Mouse (Mus musculus): Measurements from ENCODE around the gene Aox1. TPM values are rescaled to one million over a fixed set of nuclear protein-coding genes. Genes with fewer than 3 reads are reported as not detected.
"Not testable (repeated sequence)": the region's sequence is repeated elsewhere in the genome, so short reads cannot be mapped to it uniquely, and the experiment has no call there.

Aox1 gene
- 4.9 and 5.1 TPM in 2 replicates for polyA plus RNA-seq (2012; rRNA removed)

GRCm38 (mm10) chr1:58029636-58030117 is at the start of gene Aox1:
TSS of gene Aox1 (plus strand) at chr1:58029931.
- peak within 1 kb of the TSS; percentile 49; the same call in 1 of the 2 replicates for H3K27ac ChIP-seq (ENCODE audit: insufficient read depth, low read length)
- H3K4me3 ChIP-seq (ENCODE audit: insufficient read depth, low read length) = peak within 1 kb of the TSS; percentile 23
- H3K4me1 ChIP-seq (ENCODE audit: control insufficient read depth, insufficient read depth, low read length) = no peaks in the 10 kb centered on the region
- TF ChIP-seq POLR2A (IDR thresholded peaks at IDR 0.05; ENCODE audit: extremely low read depth, insufficient read depth, low read length) (0 out of 2 replicates have a peak, but pooled peaks have one; percentile 17), CTCF (IDR thresholded peaks at IDR 0.05; ENCODE audit: extremely low read depth, insufficient read depth, low read length) (no peak)

- TF ChIP-seq CTCF (IDR thresholded peaks at IDR 0.05; ENCODE audit: extremely low read depth, insufficient read depth, low read length) = no peak
- TF ChIP-seq POLR2A (IDR thresholded peaks at IDR 0.05; ENCODE audit: extremely low read depth, insufficient read depth, low read length) = no peak
- H3K4me1 ChIP-seq (ENCODE audit: control insufficient read depth, insufficient read depth, low read length) = no peaks in the 10 kb centered on the region
- no peak overlapping the region for H3K4me3 ChIP-seq (ENCODE audit: insufficient read depth, low read length)
- H3K27ac ChIP-seq (ENCODE audit: insufficient read depth, low read length) = no peak overlapping the region
Observed at GRCm38 (mm10) chr1:57989052-57989600, 40.6 kb upstream of the Aox1 start.

GRCm38 (mm10) chr1:57991277-57991676 is 38.5 kb upstream of the Aox1 start:
- no peak overlapping the region for H3K27ac ChIP-seq (ENCODE audit: insufficient read depth, low read length)
- TF ChIP-seq POLR2A (IDR thresholded peaks at IDR 0.05; ENCODE audit: extremely low read depth, insufficient read depth, low read length) = no peak
- TF ChIP-seq CTCF (IDR thresholded peaks at IDR 0.05; ENCODE audit: extremely low read depth, insufficient read depth, low read length) = no peak
- no peak overlapping the region for H3K4me3 ChIP-seq (ENCODE audit: insufficient read depth, low read length)
- no peaks in the 10 kb centered on the region for H3K4me1 ChIP-seq (ENCODE audit: control insufficient read depth, insufficient read depth, low read length)

- TF ChIP-seq POLR2A (IDR thresholded peaks at IDR 0.05; ENCODE audit: extremely low read depth, insufficient read depth, low read length) (peak; percentile 96), CTCF (IDR thresholded peaks at IDR 0.05; ENCODE audit: extremely low read depth, insufficient read depth, low read length) (no peak)
- H3K27ac ChIP-seq (ENCODE audit: insufficient read depth, low read length) = no peak within 1 kb of the TSS
- H3K4me3 ChIP-seq (ENCODE audit: insufficient read depth, low read length) = peak within 1 kb of the TSS; percentile 41
- no peaks in the 10 kb centered on the region; the same call in 1 of the 2 replicates for H3K4me1 ChIP-seq (ENCODE audit: control insufficient read depth, insufficient read depth, low read length)
Observed at GRCm38 (mm10) chr1:57995432-57996132, 34.1 kb upstream of the Aox1 start, which contains the start of gene Sgo2a. TSS of gene Sgo2a (plus strand) at chr1:57995971.

- TF ChIP-seq CTCF (IDR thresholded peaks at IDR 0.05; ENCODE audit: extremely low read depth, insufficient read depth, low read length) (no peak), POLR2A (IDR thresholded peaks at IDR 0.05; ENCODE audit: extremely low read depth, insufficient read depth, low read length) (no peak)
- Histone ChIP-seq H3K4me1 (ENCODE audit: control insufficient read depth, insufficient read depth, low read length) (no peaks in the 10 kb centered on the region; the same call in 1 of the 2 replicates), H3K27ac (ENCODE audit: insufficient read depth, low read length) (no peak overlapping the region), H3K4me3 (ENCODE audit: insufficient read depth, low read length) (peak overlapping the region; percentile 41)
Observed at GRCm38 (mm10) chr1:57996133-57996615, 33.6 kb upstream of the Aox1 start.

GRCm38 (mm10) chr1:57998146-57998545 is 31.6 kb upstream of the Aox1 start:
- H3K4me1 ChIP-seq (ENCODE audit: control insufficient read depth, insufficient read depth, low read length) = no peaks in the 10 kb centered on the region; the same call in 1 of the 2 replicates
- TF ChIP-seq CTCF (IDR thresholded peaks at IDR 0.05; ENCODE audit: extremely low read depth, insufficient read depth, low read length) (no peak), POLR2A (IDR thresholded peaks at IDR 0.05; ENCODE audit: extremely low read depth, insufficient read depth, low read length) (no peak)
- no peak overlapping the region for H3K27ac ChIP-seq (ENCODE audit: insufficient read depth, low read length)
- H3K4me3 ChIP-seq (ENCODE audit: insufficient read depth, low read length) = no peak overlapping the region

GRCm38 (mm10) chr1:58006388-58006787 is 23.3 kb upstream of the Aox1 start:
- not testable (repeated sequence) for H3K4me1 ChIP-seq (ENCODE audit: control insufficient read depth, insufficient read depth, low read length); H3K4me3 ChIP-seq (ENCODE audit: insufficient read depth, low read length); H3K27ac ChIP-seq (ENCODE audit: insufficient read depth, low read length)

GRCm38 (mm10) chr1:58018856-58019255 is 10.9 kb upstream of the Aox1 start, which contains the start of gene Kctd18:
TSS of gene Kctd18 (minus strand) at chr1:58018956.
- no peaks in the 10 kb centered on the region for H3K4me1 ChIP-seq (ENCODE audit: control insufficient read depth, insufficient read depth, low read length)
- TF ChIP-seq CTCF (IDR thresholded peaks at IDR 0.05; ENCODE audit: extremely low read depth, insufficient read depth, low read length) (no peak), POLR2A (IDR thresholded peaks at IDR 0.05; ENCODE audit: extremely low read depth, insufficient read depth, low read length) (no peak)
- no peak within 1 kb of the TSS for H3K4me3 ChIP-seq (ENCODE audit: insufficient read depth, low read length)
- no peak within 1 kb of the TSS for H3K27ac ChIP-seq (ENCODE audit: insufficient read depth, low read length)

- Histone ChIP-seq H3K4me3 (ENCODE audit: insufficient read depth, low read length) (no peak overlapping the region), H3K4me1 (ENCODE audit: control insufficient read depth, insufficient read depth, low read length) (no peaks in the 10 kb centered on the region), H3K27ac (ENCODE audit: insufficient read depth, low read length) (no peak overlapping the region)
- TF ChIP-seq CTCF (IDR thresholded peaks at IDR 0.05; ENCODE audit: extremely low read depth, insufficient read depth, low read length) (no peak), POLR2A (IDR thresholded peaks at IDR 0.05; ENCODE audit: extremely low read depth, insufficient read depth, low read length) (no peak)
Observed at GRCm38 (mm10) chr1:58027707-58028106, 2.0 kb upstream of the Aox1 start.
